Mouse (Mus musculus) right cerebral cortex, postnatal 14 days (tissue): ENCODE data around the gene Pcdh15.

Source experiments
- DNase-seq: peaks from one replicate; pipeline ENCODE4 v3.0.0; 2022

Gene Pcdh15

GRCm38 (mm10) chr10:74626596-74626995 is 1527.5 kb downstream of the Pcdh15 start:
- no peak for DNase-seq

- DNase-seq = no peak
Observed at GRCm38 (mm10) chr10:74631314-74631713, 1532.2 kb downstream of the Pcdh15 start.

GRCm38 (mm10) chr10:74637040-74637439 is 1537.9 kb downstream of the Pcdh15 start:
- no peak for DNase-seq

GRCm38 (mm10) chr10:74642125-74642524 is 1543.0 kb downstream of the Pcdh15 start:
- no peak for DNase-seq

- no peak for DNase-seq
Observed at GRCm38 (mm10) chr10:74663171-74663570, 1564.0 kb downstream of the Pcdh15 start.

- no peak for DNase-seq
Observed at GRCm38 (mm10) chr10:74680016-74680491, 1580.9 kb downstream of the Pcdh15 start.

GRCm38 (mm10) chr10:74680559-74680958 is 1581.4 kb downstream of the Pcdh15 start:
- no peak for DNase-seq
